Mouse (Mus musculus): ENCODE measurements around the gene Scnn1b. TPM values are rescaled to one million over a fixed set of nuclear protein-coding genes. Genes with fewer than 3 reads are reported as not detected.
A peak's percentile ranks its signal among the peaks of the same experiment; 100 is the strongest.

The Scnn1b gene
- total and polyA plus RNA-seq, 3 experiments, result not detected

GRCm38 (mm10) chr7:121857177-121857884 is 7.5 kb upstream of the Scnn1b start:
- Histone ChIP-seq H3K4me1 (ENCODE audit: control insufficient read depth in 1 of 2, insufficient read depth in 2 of 2, low read length in 2 of 2) (no peaks in the 10 kb centered on the region), H3K9ac (ENCODE audit: control insufficient read depth, low read depth, low read length, poor library complexity, severe bottlenecking) (no peak overlapping the region), H3K36me3 (ENCODE audit: control insufficient read depth in 1 of 2, insufficient read depth in 2 of 2, low read length in 2 of 2) (no peaks in the 10 kb centered on the region), H3K27ac (ENCODE audit: control insufficient read depth, low read depth, low read length) (no peak overlapping the region), H3K9me3 (replicated peaks; ENCODE audit: insufficient read depth, low read length) (no peaks in the 10 kb centered on the region), H3K27me3 (ENCODE audit: control insufficient read depth in 1 of 2, insufficient read depth in 2 of 2, low read length in 2 of 2) (no peaks in the 10 kb centered on the region), H3K79me2 (ENCODE audit: control insufficient read depth, insufficient read depth, low read length, poor library complexity) (no peaks in the 10 kb centered on the region), H3K4me3 (ENCODE audit: control insufficient read depth in 1 of 2, insufficient read depth in 1 of 2, low read depth in 2 of 2, low read length in 2 of 2) (no peak overlapping the region)
- TF ChIP-seq MYC (IDR thresholded peaks at IDR 0.05; ENCODE audit: low read depth, low read length) (no peak), UBTF (IDR thresholded peaks at IDR 0.05; ENCODE audit: borderline replicate concordance, insufficient read depth, low read depth, low read length) (no peak), ZKSCAN1 (IDR thresholded peaks at IDR 0.05; ENCODE audit: low read depth, low read length) (no peak)
- no peak for DNase-seq (ENCODE audit: low read depth, low spot score)

- Histone ChIP-seq H3K79me2 (ENCODE audit: control insufficient read depth, insufficient read depth, low read length, poor library complexity) (no peaks in the 10 kb centered on the region), H3K4me1 (ENCODE audit: control insufficient read depth in 1 of 2, insufficient read depth in 2 of 2, low read length in 2 of 2) (no peaks in the 10 kb centered on the region), H3K27ac (ENCODE audit: control insufficient read depth, low read depth, low read length) (no peak overlapping the region), H3K36me3 (ENCODE audit: control insufficient read depth in 1 of 2, insufficient read depth in 2 of 2, low read length in 2 of 2) (no peaks in the 10 kb centered on the region), H3K9me3 (replicated peaks; ENCODE audit: insufficient read depth, low read length) (no peaks in the 10 kb centered on the region), H3K4me3 (ENCODE audit: control insufficient read depth in 1 of 2, insufficient read depth in 1 of 2, low read depth in 2 of 2, low read length in 2 of 2) (no peak overlapping the region), H3K27me3 (ENCODE audit: control insufficient read depth in 1 of 2, insufficient read depth in 2 of 2, low read length in 2 of 2) (no peaks in the 10 kb centered on the region), H3K9ac (ENCODE audit: control insufficient read depth, low read depth, low read length, poor library complexity, severe bottlenecking) (no peak overlapping the region)
- peak; percentile 7 for DNase-seq (ENCODE audit: low read depth, low spot score)
- TF ChIP-seq TBP (IDR thresholded peaks at IDR 0.05; ENCODE audit: low read depth, low read length) (no peak), SMC3 (IDR thresholded peaks at IDR 0.05; ENCODE audit: low read depth, low read length) (no peak), MAFK (IDR thresholded peaks at IDR 0.05; ENCODE audit: borderline replicate concordance, low read depth, low read length) (no peak), CTCF (IDR thresholded peaks at IDR 0.05 in 2 of 3, conservative IDR thresholded peaks at IDR 0.05 in 1 of 3; ENCODE audit: control insufficient read depth in 1 of 3, insufficient read depth in 1 of 3, low read depth in 2 of 3, low read length in 3 of 3, poor library complexity in 1 of 3, severe bottlenecking in 1 of 3) (peak; percentile 23 to 69 (median 42); a peak in 4 of 6 replicates)
These were observed 5.9 kb upstream of the Scnn1b start for GRCm38 (mm10) chr7:121858939-121859338.

GRCm38 (mm10) chr7:121871631-121872030 is 6.8 kb downstream of the Scnn1b start:
- Histone ChIP-seq H3K79me2 (ENCODE audit: control insufficient read depth, insufficient read depth, low read length, poor library complexity) (no peaks in the 10 kb centered on the region), H3K4me1 (ENCODE audit: control insufficient read depth in 1 of 2, insufficient read depth in 2 of 2, low read length in 2 of 2) (no peaks in the 10 kb centered on the region), H3K4me3 (ENCODE audit: control insufficient read depth in 1 of 2, insufficient read depth in 1 of 2, low read depth in 2 of 2, low read length in 2 of 2) (no peak overlapping the region), H3K9ac (ENCODE audit: control insufficient read depth, low read depth, low read length, poor library complexity, severe bottlenecking) (no peak overlapping the region), H3K9me3 (replicated peaks; ENCODE audit: insufficient read depth, low read length) (no peaks in the 10 kb centered on the region), H3K27ac (ENCODE audit: control insufficient read depth, low read depth, low read length) (no peak overlapping the region), H3K27me3 (ENCODE audit: control insufficient read depth in 1 of 2, insufficient read depth in 2 of 2, low read length in 2 of 2) (no peaks in the 10 kb centered on the region; a peak in 1 of 4 replicates), H3K36me3 (ENCODE audit: control insufficient read depth in 1 of 2, insufficient read depth in 2 of 2, low read length in 2 of 2) (no peaks in the 10 kb centered on the region)
- no peak for TF ChIP-seq EP300 (IDR thresholded peaks at IDR 0.05; ENCODE audit: low read depth in 1 of 2, low read length in 2 of 2)
- TF ChIP-seq RCOR1 (IDR thresholded peaks at IDR 0.05; ENCODE audit: low read depth, low read length), result no peak
- TF ChIP-seq MAZ (IDR thresholded peaks at IDR 0.05; ENCODE audit: low read depth, low read length), result no peak
- DNase-seq (ENCODE audit: low read depth, low spot score), result no peak
